Mouse (Mus musculus): ENCODE measurements around the gene Gm44511.

GRCm38 (mm10) chr6:128733908-128734679 lies 92.0 kb downstream of the Gm44511 start:
- no peak for TF ChIP-seq POLR2A (IDR thresholded peaks at IDR 0.05; ENCODE audit: low read depth, low read length)
- no peak for TF ChIP-seq CTCF (conservative IDR thresholded peaks at IDR 0.05; ENCODE audit: insufficient read depth, insufficient read length, low read depth, low read length)
